Mouse (Mus musculus): ENCODE measurements around the gene Prox2. TPM values are rescaled to one million over a fixed set of nuclear protein-coding genes. Genes with fewer than 3 reads are reported as not detected.
A peak's percentile ranks its signal among the peaks of the same experiment; 100 is the strongest.

Prox2 gene
- total RNA-seq, 2 experiments from 2014 or later, result 4.3 to 11.8 TPM

DNA sequence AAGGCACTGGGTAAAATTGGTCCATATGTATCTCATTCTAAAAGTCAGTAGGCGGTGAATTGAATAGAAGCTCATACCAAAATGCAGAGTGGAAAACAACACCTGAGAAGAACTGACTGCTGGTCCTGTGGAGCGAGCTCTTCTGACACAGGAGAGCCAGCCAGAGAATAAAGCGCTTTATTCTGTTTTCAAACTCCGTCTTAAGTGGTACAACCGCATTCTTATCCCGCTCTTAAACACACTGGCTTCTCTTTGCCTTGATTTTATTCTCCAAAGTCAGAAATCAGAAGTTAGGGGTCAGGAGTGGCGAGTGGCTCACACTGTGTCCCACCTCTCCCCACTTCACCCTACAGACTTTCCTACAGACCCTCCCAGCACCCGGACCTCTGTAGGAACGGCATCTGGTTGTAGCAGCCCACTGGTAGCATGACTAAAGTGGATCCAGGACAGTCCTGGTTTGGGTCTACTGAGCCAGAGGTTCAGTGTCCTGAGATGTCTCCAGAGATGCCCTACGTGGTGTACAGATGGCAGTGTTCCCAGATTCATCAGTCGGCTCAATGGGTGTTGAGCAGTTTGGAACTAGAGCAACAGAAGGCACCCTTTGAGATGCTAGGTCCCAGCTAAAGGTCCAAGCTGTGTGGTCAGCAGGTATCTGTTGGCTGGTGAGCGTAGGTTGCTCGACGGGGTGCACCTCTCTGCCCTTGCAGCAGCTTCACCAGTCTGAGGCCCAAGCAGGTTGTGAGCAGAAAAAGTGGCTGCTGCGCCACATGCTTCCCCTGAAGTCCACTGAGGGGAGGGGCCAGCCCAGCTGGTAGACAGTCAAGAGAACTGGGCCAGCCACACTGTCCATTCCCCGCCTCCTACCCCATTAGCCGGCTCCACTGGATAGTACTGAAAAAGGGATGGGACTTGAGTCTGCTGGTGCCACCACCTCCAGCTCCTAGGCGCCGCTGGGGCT is 25.2 kb upstream of the Prox2 start:
- ATAC-seq (replicated peaks; ENCODE audit: low FRiP score, low TSS enrichment, poor library complexity, severe bottlenecking), result peak; percentile 17; the same call in 1 of the 2 replicates

DNA sequence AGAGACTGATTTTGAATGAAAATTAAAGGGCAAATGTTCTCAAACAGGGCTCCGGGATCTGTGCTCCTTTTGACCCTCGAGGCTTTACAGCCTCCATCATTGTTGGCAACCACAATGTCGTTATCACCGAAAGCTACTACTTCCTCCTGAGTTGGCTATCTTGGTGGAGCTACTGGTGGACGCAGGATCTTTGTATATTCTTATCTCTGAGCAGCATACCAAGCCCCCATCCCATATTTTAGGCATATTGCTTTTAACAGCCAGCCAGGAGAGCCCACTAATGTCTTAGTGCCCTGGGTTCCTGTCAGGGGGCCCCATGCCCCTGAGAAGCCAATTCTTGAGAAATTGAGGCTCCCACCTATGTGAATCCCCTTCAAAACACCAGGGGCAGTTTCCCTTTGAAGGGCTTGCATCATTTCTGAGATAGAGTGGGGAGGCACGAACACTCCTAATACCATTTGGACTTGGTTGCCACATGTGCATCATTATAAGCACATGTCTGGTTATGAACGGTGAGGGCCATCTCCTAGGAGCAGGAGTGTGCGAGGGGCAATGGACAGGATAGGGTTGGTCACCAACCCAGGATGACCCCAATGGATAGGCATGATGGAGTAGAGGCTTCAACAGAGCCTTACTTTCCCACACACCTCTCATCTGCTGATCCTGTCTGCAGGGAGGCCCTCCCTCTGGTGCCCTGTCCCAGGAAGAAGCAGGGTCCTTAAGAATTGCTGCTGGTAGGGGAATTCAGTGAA is 23.7 kb upstream of the Prox2 start:
- no peak for ATAC-seq (replicated peaks; ENCODE audit: low FRiP score, low TSS enrichment, poor library complexity, severe bottlenecking)

DNA sequence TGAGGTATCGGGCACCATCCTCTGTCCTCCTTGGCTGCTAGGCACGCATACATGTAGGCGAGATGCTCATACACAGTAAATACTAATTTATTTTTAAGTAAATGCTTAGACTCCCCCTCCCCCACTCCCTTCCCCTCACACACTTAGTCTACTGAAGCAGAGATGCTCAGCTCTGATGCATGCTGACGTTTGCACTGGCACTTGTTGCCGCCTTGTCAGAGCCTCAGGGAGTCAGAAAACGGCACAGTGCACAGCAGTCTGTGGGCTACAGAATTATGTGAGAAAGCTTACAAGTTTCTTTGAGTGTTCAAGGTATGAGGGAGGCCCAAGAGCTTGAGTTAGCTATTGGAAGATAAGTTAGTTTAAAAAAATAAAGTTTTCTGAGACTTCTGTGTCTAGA is 20.8 kb upstream of the Prox2 start:
- ATAC-seq (replicated peaks; ENCODE audit: low FRiP score, low TSS enrichment, poor library complexity, severe bottlenecking), result no peak

DNA sequence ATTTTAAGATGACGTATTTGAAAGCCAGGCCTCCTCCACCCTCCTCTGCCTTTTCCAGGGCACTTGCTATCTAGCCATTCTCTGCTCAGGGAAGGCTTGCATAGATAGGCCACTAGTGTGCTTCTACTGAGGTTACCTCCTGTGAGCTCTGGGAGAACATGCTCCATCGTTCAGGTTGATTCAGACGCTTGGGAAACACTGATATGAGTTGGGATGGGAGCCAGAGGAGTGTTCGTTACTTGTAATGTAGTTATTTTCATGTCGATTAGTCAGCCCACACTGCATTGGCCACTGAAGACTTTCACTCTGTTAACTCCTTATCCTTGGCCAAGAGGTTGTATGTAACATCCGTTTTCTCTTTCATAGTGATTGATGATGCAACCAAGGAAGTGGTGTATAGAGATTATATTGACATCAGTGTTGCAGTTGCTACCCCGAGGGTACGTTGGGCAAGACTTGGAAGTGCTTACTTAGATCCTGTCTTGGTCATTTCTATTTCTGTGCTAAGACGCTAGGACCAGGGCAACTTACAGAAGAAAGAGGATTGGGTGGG is 18.9 kb upstream of the Prox2 start:
- ATAC-seq (replicated peaks; ENCODE audit: low FRiP score, low TSS enrichment, poor library complexity, severe bottlenecking), result no peak

DNA sequence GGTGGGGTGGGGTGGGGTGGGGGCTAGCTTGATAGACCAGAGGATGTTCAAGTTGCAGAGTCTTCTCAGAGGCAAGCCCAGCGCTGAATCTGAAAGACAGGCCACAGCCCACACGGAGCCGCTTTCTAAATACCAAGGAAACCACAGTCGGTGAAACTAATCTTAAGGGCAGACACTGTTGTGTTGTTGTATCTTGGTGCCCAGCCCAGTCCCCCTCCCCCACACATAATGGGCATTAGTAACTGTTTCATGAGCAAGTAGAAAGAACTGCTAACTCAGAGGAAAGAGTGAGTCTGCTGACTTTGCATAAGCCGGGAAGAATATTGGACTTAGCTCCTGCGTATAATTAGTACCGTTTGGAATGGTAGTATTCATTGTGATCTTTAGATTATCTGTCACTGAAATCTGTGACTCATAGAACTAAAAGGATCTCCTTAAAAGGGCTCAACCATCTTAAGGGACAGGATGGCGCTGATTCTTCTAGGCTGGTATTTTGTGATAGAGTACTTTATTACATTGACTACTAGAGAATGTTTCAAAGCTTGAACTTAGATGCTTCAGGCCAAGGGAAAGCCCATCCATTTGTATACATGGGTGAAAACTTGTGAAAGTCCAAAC is 16.5 kb upstream of the Prox2 start:
- peak; percentile 58; the same call in 1 of the 2 replicates for ATAC-seq (replicated peaks; ENCODE audit: low FRiP score, low TSS enrichment, poor library complexity, severe bottlenecking)

DNA sequence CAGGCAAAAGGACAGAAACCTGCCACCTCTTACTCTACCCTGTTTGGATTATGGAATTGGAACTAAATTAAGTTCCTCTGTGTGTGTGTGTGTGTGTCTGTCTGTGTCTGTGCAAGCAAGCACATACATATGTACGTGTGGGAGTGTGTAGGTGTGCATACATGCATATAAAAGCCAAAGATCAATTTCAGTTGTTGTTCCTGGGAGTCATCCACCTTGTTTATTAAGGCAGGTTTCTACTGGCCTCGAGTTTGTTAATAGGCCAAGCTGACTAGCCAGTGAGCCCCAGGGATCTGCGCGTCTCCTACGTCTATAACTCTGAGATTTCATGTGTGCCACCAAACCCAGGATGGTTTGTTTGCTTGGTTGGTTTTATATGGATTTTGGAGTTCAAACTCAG is 14.2 kb upstream of the Prox2 start:
- no peak for ATAC-seq (replicated peaks; ENCODE audit: low FRiP score, low TSS enrichment, poor library complexity, severe bottlenecking)

DNA sequence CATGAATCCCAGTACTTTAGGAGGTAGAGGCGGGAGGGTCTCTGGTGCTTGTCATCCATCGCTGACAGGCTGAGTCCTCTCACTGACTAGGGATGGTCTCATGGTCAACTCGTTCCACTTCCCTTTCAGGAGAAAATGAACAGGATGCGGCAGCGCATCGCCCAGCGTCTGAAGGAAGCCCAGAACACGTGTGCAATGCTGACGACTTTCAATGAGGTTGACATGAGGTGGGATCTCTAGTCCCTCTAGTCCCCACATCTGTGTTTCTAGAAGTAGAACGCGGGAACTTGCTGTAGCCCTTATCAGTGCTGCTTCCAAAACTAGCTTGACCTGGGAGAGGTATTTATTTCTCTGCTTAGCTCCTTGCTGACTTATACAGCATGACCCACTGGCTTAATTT is 13.1 kb upstream of the Prox2 start:
- ATAC-seq (replicated peaks; ENCODE audit: low FRiP score, low TSS enrichment, poor library complexity, severe bottlenecking), result no peak

DNA sequence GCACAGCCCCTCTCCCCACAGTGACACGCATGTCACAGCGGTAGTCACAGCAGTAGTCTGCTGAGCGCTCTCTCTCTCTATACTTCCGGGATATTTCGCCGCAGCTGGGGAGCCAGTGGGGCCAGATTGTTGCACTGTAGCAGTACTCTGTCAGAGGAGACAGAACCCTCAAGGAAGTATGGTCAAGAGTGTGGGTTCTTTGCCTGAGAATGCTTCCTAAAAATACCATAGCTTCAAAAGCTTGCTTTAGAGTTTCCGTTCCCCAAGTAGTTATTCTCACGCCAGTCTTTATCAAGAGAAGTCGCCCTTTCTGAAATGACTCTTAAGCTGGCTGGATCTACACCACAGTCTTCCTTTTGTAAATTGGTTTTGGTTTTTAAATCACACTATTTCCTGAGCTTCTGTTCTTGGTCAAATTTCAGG is 12.6 kb upstream of the Prox2 start:
- no peak for ATAC-seq (replicated peaks; ENCODE audit: low FRiP score, low TSS enrichment, poor library complexity, severe bottlenecking)

DNA sequence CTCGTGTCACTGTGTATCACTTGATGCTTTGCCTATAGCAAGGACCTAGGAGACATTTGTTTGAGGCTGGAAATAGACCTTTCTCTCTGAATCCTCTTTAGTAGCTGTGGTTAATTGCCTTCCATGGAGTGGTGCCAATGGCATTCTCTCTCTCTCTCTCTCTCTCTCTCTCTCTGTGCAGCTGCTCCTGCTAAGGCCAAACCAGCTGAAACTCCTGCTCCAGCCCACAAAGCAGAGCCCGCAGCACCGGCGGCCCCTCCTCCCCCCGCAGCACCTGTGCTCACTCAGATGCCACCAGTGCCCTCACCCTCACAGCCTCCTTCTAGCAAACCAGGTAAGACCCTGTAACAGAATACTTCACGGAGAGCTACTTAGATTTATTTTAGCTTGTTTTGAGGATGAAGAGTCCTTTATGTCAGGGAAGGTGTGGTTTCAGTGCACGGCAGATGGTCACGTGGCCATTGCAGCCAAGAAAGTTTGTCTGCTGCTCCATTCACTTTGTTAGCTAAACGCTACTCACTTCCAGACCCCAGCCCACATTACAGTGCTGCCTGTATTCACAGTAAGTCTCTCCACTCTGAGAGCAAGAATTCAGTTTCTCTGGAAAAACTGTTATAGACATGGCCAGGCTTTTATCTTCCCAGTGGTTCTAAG is 11.4 kb upstream of the Prox2 start:
- no peak for ATAC-seq (replicated peaks; ENCODE audit: low FRiP score, low TSS enrichment, poor library complexity, severe bottlenecking)

DNA sequence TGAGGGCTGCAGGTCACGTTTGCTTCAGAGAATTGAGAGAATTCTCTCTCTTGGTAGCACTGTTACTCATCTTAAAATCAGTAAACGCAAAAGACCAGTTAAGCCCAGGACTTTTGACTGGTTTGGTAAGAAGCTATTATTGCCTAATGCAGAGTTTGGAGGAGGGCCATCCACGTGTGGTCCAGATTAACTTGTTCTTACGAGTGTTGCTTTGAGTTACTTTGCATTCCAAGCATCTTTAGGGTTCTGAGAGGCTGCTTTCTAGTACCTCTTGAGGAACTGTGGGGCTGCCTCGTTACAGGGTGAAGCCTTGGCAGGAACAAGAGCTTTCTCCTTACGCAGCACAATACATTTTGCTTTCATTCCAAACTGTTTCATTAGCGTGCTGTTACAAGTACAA is 5.1 kb upstream of the Prox2 start:
- ATAC-seq (replicated peaks; ENCODE audit: low FRiP score, low TSS enrichment, poor library complexity, severe bottlenecking), result no peak

DNA sequence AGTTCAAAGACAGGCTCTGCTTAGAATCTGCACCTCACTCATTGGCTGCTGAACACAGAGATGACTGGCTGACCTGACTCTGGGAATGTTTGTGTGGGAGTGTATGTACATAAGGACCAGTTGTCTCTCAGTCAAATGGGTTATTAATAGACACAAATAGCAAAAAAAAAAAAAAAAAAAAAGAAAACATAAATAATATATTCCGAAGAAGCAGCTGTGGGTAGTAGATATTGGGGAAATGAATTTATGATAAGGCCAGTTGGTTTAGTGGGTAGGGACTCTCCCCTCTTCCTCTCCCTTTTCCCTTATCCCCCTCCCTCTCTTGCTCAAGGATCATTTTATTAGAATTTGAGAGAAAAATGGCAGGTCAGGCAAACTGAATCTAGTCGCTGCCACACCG is 3.4 kb upstream of the Prox2 start:
- ATAC-seq (replicated peaks; ENCODE audit: low FRiP score, low TSS enrichment, poor library complexity, severe bottlenecking), result no peak

DNA sequence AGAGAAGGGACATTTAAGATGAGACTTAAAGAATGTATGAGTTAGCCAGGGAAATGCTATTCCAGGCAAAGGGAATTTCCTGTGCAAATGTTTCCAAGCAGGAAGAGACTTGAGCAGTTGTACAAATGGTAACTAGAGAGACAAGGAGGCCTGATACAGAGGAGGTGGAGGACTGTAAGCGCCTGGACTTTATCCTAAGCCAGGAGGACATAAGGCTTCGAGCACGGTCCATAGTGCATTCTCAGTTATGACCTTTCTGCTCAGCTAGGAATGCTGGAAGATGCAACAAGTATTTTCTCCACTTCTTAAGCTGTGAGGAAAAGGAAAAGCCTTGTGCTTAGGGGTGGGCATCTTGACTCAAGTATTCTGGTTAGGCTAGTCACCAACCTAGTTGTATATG is 2.8 kb upstream of the Prox2 start:
- no peak for ATAC-seq (replicated peaks; ENCODE audit: low FRiP score, low TSS enrichment, poor library complexity, severe bottlenecking)

DNA sequence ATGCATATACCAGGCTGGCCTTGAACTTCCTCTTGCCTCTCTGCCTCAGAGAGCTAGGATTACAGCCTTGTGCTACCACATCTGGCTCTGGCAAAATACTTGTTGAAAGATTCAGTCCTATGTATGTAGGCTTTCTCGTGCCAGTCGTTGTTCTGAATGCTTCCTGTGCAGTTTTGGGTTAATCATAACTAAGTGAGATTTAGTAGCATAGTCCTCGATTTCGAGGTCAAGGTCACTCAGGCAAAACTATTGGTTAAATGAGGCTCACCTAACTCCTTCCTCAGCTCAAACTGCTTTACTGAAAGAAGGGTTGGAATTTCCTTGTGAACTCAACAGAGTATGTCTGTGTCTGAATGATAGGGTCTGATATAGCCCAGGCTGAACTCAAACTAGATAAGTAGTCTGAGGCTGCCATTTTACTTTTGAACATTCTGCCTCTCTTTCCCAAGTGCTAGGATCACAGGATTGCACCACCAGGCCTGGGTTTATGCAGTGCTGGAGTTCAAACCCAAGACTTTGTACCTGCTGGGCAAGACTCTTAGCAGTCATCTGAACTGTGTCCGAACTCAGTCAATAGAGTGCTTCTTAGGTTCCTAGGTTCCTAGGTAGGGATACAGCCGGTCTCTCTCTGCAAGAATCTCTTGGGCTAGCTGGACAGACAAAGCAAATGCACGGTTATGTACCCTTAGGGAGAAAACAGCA is 2.1 kb upstream of the Prox2 start:
- no peak for ATAC-seq (replicated peaks; ENCODE audit: low FRiP score, low TSS enrichment, poor library complexity, severe bottlenecking)

DNA sequence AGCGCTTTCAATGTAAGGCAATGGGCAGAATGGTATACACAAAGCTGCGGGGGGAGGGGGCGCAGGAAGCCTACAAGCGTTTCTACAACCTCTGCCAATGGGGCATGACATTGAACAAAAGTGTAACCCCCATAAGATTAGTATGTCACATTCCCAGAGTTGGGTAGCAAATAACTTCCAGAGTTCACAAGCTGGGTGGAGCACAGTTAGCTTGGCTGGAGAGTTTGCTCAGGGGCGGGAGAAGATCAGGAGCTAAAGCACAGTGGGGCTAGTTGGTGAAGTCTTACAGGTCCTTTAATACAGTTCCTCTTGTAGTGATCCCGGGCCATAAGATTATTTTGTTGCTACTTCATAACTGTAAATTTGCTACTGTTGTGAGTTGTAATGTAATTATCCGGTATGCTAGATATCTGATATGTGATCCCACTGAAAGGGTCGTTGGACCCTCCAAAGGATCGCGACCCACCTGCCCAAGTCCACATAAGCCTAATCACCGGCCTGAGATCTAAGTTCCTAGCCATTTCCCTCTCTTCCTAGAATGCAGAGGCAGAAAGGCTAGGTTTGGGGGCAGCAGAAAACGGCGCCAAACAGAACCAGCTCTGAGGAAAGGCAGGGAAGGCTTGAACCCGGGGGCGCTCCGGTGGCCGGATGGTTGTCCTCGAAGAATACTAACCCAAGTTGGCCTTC is 405 bp downstream of the Prox2 start:
- peak; percentile 38 for ATAC-seq (replicated peaks; ENCODE audit: low FRiP score, low TSS enrichment, poor library complexity, severe bottlenecking)

DNA sequence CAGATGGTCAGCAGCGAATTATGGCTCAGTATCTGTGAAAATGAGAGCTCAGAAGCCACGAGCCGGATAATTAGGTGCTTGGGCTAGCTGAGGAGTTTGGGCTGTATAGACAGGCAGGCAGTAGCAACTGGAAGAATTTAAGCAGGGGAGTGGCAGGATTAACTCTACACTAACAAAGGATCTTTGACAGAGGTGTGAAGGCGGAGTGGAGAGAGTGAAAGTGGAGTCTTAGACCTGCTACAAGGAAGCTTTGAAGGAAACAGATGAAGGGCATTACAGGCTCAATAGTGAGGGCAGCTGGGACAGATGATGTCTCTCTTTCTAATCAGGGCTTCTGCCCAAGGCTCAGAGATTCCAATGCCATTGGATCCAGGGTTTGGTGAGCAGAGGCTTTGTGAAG is 1.1 kb downstream of the Prox2 start:
- no peak for ATAC-seq (replicated peaks; ENCODE audit: low FRiP score, low TSS enrichment, poor library complexity, severe bottlenecking)

DNA sequence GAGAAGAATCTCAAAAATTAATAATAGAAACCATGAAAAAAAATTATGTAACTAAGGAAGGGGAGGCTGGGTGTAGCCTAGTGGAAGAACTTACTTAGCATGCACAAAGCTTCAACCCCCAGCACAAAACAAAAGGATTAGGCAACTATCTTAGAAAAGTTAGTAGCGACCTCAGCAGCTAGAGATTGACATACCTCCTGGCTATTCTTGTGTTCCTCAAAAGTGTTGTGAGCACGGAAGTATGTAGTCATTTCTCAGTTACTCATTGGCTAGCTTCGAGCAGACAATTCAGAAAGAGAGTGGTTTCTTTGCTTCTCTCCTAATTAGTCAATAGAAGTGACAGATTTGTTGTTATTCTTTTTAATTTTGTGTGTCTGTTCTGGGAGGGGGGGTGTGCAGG is 1.9 kb downstream of the Prox2 start:
- no peak for ATAC-seq (replicated peaks; ENCODE audit: low FRiP score, low TSS enrichment, poor library complexity, severe bottlenecking)

DNA sequence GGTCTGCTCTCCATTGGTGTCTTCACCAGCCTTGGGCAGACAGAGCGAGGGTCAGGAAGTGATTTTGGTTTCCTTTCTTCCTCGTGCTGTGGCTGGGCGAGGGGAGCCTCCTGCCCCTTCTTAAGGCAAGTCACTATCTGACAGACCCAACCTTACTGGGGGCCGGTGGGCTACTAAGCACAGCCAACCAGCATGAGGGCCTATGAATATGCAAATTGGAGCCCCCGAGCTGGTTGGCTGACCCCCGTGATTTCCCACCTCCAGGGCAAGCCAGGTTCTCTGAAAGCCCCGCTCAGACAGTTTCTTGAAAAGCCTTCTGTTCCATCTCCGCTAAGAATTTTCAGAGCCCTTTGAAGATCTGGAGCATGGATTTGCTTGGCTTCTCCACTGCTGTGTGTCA is 4.3 kb downstream of the Prox2 start:
- ATAC-seq (replicated peaks; ENCODE audit: low FRiP score, low TSS enrichment, poor library complexity, severe bottlenecking), result no peak

DNA sequence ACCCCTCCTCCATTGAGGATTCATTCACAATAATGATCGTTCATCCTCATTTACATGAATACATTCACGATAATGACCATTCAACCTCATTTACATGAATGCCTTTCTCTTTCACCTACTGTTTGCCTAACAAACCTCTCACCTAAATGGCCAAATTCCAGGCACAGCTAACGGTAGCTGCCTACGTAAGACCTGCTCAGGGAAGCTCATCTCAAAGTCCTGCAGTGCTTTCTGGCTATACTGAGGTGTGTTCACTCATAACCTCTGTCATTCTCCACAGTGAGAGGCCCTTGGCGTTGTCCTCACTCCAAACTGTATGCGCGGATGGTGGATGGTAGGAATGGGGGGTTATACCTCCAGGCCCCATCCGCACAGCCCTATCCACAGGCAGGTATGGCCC is 5.8 kb downstream of the Prox2 start:
- no peak for ATAC-seq (replicated peaks; ENCODE audit: low FRiP score, low TSS enrichment, poor library complexity, severe bottlenecking)

Measured in megakaryocyte-erythroid progenitor cell, adult 5-6 weeks (primary cell).